Mouse (Mus musculus) embryonic facial prominence, embryonic 12.5 days (tissue): ENCODE measurements around the gene Msh5. TPM values are rescaled to one million over a fixed set of nuclear protein-coding genes. Genes with fewer than 3 reads are reported as not detected.
"Not testable (repeated sequence)": the region's sequence is repeated elsewhere in the genome, so short reads cannot be mapped to it uniquely, and the experiment has no call there.

ENCODE experiments used
- ATAC-seq: fragments of 200-750 bp; cut with Nextera tagmentation; 2 replicates; pipeline ENCODE4 v1.8.0; 2017; ENCODE audit not compliant: insufficient number of reproducible peaks, insufficient read depth, low FRiP score, low TSS enrichment
- H3K27ac ChIP-seq: fragments of 300-500 bp; sonication (generic); 2 replicates; pipeline ENCODE4 v1.5.1; 2016; ENCODE audit warnings: mild to moderate bottlenecking
- H3K27me3 ChIP-seq: fragments of 300-500 bp; sonication (generic); 2 replicates; pipeline ENCODE4 v1.6.1; 2016; ENCODE audit warnings: mild to moderate bottlenecking, moderate library complexity
- H3K36me3 ChIP-seq: fragments of 300-500 bp; sonication (generic); 2 replicates; pipeline ENCODE4 v1.6.1; 2016; ENCODE audit warnings: mild to moderate bottlenecking
- H3K4me1 ChIP-seq: fragments of 300-500 bp; sonication (generic); 2 replicates; pipeline ENCODE4 v1.6.1; 2016
- H3K4me2 ChIP-seq: fragments of 300-500 bp; sonication (generic); replicated peaks from 2 replicates; pipeline ENCODE4 v1.6.1; 2016; ENCODE audit warnings: mild to moderate bottlenecking, moderate library complexity
- H3K4me3 ChIP-seq: fragments of 300-500 bp; sonication (generic); 2 replicates; pipeline ENCODE4 v1.5.1; 2016; ENCODE audit warnings: mild to moderate bottlenecking
- H3K9ac ChIP-seq: fragments of 300-500 bp; sonication (generic); 2 replicates; pipeline ENCODE4 v1.6.1; 2016; ENCODE audit warnings: mild to moderate bottlenecking, moderate library complexity
- H3K9me3 ChIP-seq: fragments of 300-500 bp; sonication (generic); 2 replicates; pipeline ENCODE4 v1.6.1; 2016; ENCODE audit warnings: mild to moderate bottlenecking, moderate library complexity
- WGBS: fragments of 180-500 bp; shearing (Covaris S2); methylation state at CpG from one replicate; pipeline ENCODE4 v1.1.7; 2016; 5-methylcytosine and 5-hydroxymethylcytosine counted together
- polyA plus RNA-seq: library from polyadenylated mRNA; unstranded; fragments of >200 nt; fragmentation: Nextera tagmentation; extraction: Ambion mirVana; gene quantifications from 2 replicates; pipeline ENCODE4 v1.2.1, GENCODE M21; 2016

Msh5 gene
- polyA plus RNA-seq, 1 experiment from 2014 or later = 4.2 TPM

GRCm38 (mm10) chr17:35016791-35017705 is 29.5 kb downstream of the Msh5 start:
- WGBS = 85% methylated on average over 10 of the region's 10 CpGs
- Histone ChIP-seq H3K36me3 (peaks cover 52% of the 10 kb centered on the region), H3K4me2 (no peak overlapping the region), H3K27me3 (no peaks in the 10 kb centered on the region), H3K9ac (0 out of 2 replicates have a peak overlapping the region, but pooled peaks have one; percentile 11), H3K4me1 (peaks cover 11% of the 10 kb centered on the region; the same call in 1 of the 2 replicates), H3K9me3 (no peaks in the 10 kb centered on the region), H3K4me3 (no peak overlapping the region), H3K27ac (0 out of 2 replicates have a peak overlapping the region, but pooled peaks have one; percentile 3)
- ATAC-seq = no peak

- Histone ChIP-seq H3K4me2 (no peak within 1 kb of the TSS), H3K4me3 (no peak within 1 kb of the TSS), H3K9ac (0 out of 2 replicates have a peak within 1 kb of the TSS, but pooled peaks have one; percentile 11), H3K27me3 (no peaks in the 10 kb centered on the region), H3K9me3 (no peaks in the 10 kb centered on the region), H3K4me1 (peaks cover 6% of the 10 kb centered on the region; the same call in 1 of the 2 replicates), H3K27ac (0 out of 2 replicates have a peak within 1 kb of the TSS, but pooled peaks have one; percentile 3), H3K36me3 (peaks cover 59% of the 10 kb centered on the region)
- WGBS = 76% methylated on average over 12 of the region's 12 CpGs
- peak; percentile 37; the same call in 1 of the 2 replicates for ATAC-seq
These were observed 30.2 kb downstream of the Msh5 start, which contains the start of gene Vwa7 for GRCm38 (mm10) chr17:35016376-35016775. Gene Vwa7, plus strand, starts transcription at chr17:35016579.

GRCm38 (mm10) chr17:35015296-35015695 is 31.2 kb downstream of the Msh5 start:
- ATAC-seq = no peak
- no peak overlapping the region for H3K27ac ChIP-seq
- H3K36me3 ChIP-seq = peaks cover 69% of the 10 kb centered on the region
- H3K4me1 ChIP-seq = no peaks in the 10 kb centered on the region
- no peak overlapping the region for H3K9ac ChIP-seq
- no peak overlapping the region for H3K4me2 ChIP-seq
- WGBS = 92% methylated on average over 16 of the region's 16 CpGs
- no peaks in the 10 kb centered on the region for H3K9me3 ChIP-seq
- H3K4me3 ChIP-seq = no peak overlapping the region
- H3K27me3 ChIP-seq = no peaks in the 10 kb centered on the region

- Histone ChIP-seq H3K4me1 (no peaks in the 10 kb centered on the region), H3K27me3 (no peaks in the 10 kb centered on the region), H3K9ac (no peak overlapping the region), H3K4me3 (no peak overlapping the region), H3K9me3 (no peaks in the 10 kb centered on the region), H3K27ac (no peak overlapping the region), H3K36me3 (peaks cover 89% of the 10 kb centered on the region), H3K4me2 (no peak overlapping the region)
- WGBS = 85% methylated on average over 6 of the region's 6 CpGs
- ATAC-seq = no peak
These were observed 33.3 kb downstream of the Msh5 start for GRCm38 (mm10) chr17:35013221-35013620.

GRCm38 (mm10) chr17:35012430-35012829 is 34.1 kb downstream of the Msh5 start:
- Histone ChIP-seq H3K4me2 (no peak overlapping the region), H3K9me3 (no peaks in the 10 kb centered on the region), H3K4me3 (0 out of 2 replicates have a peak overlapping the region, but pooled peaks have one; percentile 1), H3K9ac (no peak overlapping the region), H3K27me3 (no peaks in the 10 kb centered on the region), H3K4me1 (no peaks in the 10 kb centered on the region), H3K27ac (no peak overlapping the region), H3K36me3 (peaks cover 97% of the 10 kb centered on the region)
- 85% methylated on average over 13 of the region's 13 CpGs for WGBS
- no peak for ATAC-seq

GRCm38 (mm10) chr17:35011440-35011839 is 35.1 kb downstream of the Msh5 start:
- Histone ChIP-seq H3K27ac (no peak overlapping the region), H3K4me3 (no peak overlapping the region), H3K9me3 (no peaks in the 10 kb centered on the region), H3K9ac (no peak overlapping the region), H3K4me2 (no peak overlapping the region), H3K36me3 (peaks cover 99% of the 10 kb centered on the region), H3K27me3 (no peaks in the 10 kb centered on the region), H3K4me1 (no peaks in the 10 kb centered on the region)
- no peak for ATAC-seq
- 93% methylated on average over 8 of the region's 8 CpGs for WGBS

- Histone ChIP-seq H3K27me3 (no peaks in the 10 kb centered on the region), H3K27ac (no peak overlapping the region), H3K4me1 (no peaks in the 10 kb centered on the region), H3K9ac (no peak overlapping the region), H3K4me3 (no peak overlapping the region), H3K36me3 (peaks cover 97% of the 10 kb centered on the region), H3K4me2 (no peak overlapping the region), H3K9me3 (no peaks in the 10 kb centered on the region)
- ATAC-seq = no peak
- 91% methylated on average over 7 of the region's 7 CpGs for WGBS
These were observed 37.0 kb downstream of the Msh5 start for GRCm38 (mm10) chr17:35009586-35009985.

- Histone ChIP-seq H3K4me2 (no peak overlapping the region), H3K4me3 (no peak overlapping the region), H3K4me1 (peaks cover 11% of the 10 kb centered on the region), H3K27ac (no peak overlapping the region), H3K36me3 (peaks cover 82% of the 10 kb centered on the region), H3K27me3 (no peaks in the 10 kb centered on the region), H3K9ac (no peak overlapping the region), H3K9me3 (no peaks in the 10 kb centered on the region)
- 93% methylated on average over 7 of the region's 7 CpGs for WGBS
- ATAC-seq = no peak
These were observed 39.1 kb downstream of the Msh5 start for GRCm38 (mm10) chr17:35007387-35007991.

GRCm38 (mm10) chr17:35005902-35006301 is 40.6 kb downstream of the Msh5 start:
- not testable (repeated sequence) for H3K4me3 ChIP-seq, H3K9ac ChIP-seq, H3K9me3 ChIP-seq, ATAC-seq, H3K27me3 ChIP-seq, H3K27ac ChIP-seq, H3K4me2 ChIP-seq
- WGBS = 93% methylated on average over 4 of the region's 5 CpGs
- H3K36me3 ChIP-seq = peaks cover 67% of the 10 kb centered on the region
- peaks cover 17% of the 10 kb centered on the region for H3K4me1 ChIP-seq

- H3K4me3 ChIP-seq = no peak overlapping the region
- no peaks in the 10 kb centered on the region for H3K27me3 ChIP-seq
- peaks cover 17% of the 10 kb centered on the region for H3K4me1 ChIP-seq
- H3K4me2 ChIP-seq = no peak overlapping the region
- no peak for ATAC-seq
- 94% methylated on average over 10 of the region's 10 CpGs for WGBS
- peaks cover 59% of the 10 kb centered on the region for H3K36me3 ChIP-seq
- no peak overlapping the region for H3K9ac ChIP-seq
- H3K27ac ChIP-seq = no peak overlapping the region
- no peaks in the 10 kb centered on the region for H3K9me3 ChIP-seq
These were observed 41.4 kb downstream of the Msh5 start for GRCm38 (mm10) chr17:35005158-35005557.

- Histone ChIP-seq H3K9ac (no peak overlapping the region), H3K4me1 (peaks cover 23% of the 10 kb centered on the region), H3K4me2 (no peak overlapping the region), H3K9me3 (no peaks in the 10 kb centered on the region), H3K36me3 (peaks cover 50% of the 10 kb centered on the region), H3K27ac (no peak overlapping the region), H3K4me3 (no peak overlapping the region), H3K27me3 (no peaks in the 10 kb centered on the region)
- WGBS = 96% methylated on average over 17 of the region's 17 CpGs
- no peak for ATAC-seq
These were observed 42.3 kb downstream of the Msh5 start for GRCm38 (mm10) chr17:35004075-35004717.
